Mouse (Mus musculus): ENCODE measurements around the gene Chst10. TPM values are rescaled to one million over a fixed set of nuclear protein-coding genes. Genes with fewer than 3 reads are reported as not detected.

Gene Chst10
- polyA plus RNA-seq (2015; fragmentation: Nextera tagmentation; extraction: Ambion mirVana), result 1.1 and 1.2 TPM in 2 replicates

GRCm38 (mm10) chr1:38897431-38898248 lies at the start of gene Chst10:
TSS of gene Chst10 (minus strand) at chr1:38898161.
- H3K27me3 ChIP-seq (ENCODE audit: control insufficient read depth, insufficient read depth, low read depth, low read length), result no peaks in the 10 kb centered on the region
- H3K4me2 ChIP-seq (ENCODE audit: low read depth, low read length), result peak within 1 kb of the TSS; percentile 93
- peak within 1 kb of the TSS; percentile 69 for H3K9ac ChIP-seq (ENCODE audit: low read length)
- under 1% methylated on average over 67 of the region's 67 CpGs for WGBS
- peak; percentile 92 for ATAC-seq (ENCODE audit: low read depth)
- no peak within 1 kb of the TSS for H3K27ac ChIP-seq (ENCODE audit: low read length)
- H3K4me3 ChIP-seq (ENCODE audit: low read length), result peak within 1 kb of the TSS; percentile 67
- H3K4me1 ChIP-seq (replicated peaks; ENCODE audit: control insufficient read depth, insufficient read depth, low read length), result 0 out of 2 replicates have a peak, but pooled peaks cover 3% of the 10 kb centered on the region
- H3K9me3 ChIP-seq (ENCODE audit: control insufficient read depth, low read length), result no peaks in the 10 kb centered on the region
- no peaks in the 10 kb centered on the region for H3K36me3 ChIP-seq (ENCODE audit: control insufficient read depth, insufficient read depth, low read length)

- Histone ChIP-seq H3K9ac (ENCODE audit: low read length) (no peak overlapping the region), H3K4me1 (replicated peaks; ENCODE audit: control insufficient read depth, insufficient read depth, low read length) (no peaks in the 10 kb centered on the region), H3K4me3 (ENCODE audit: low read length) (no peak overlapping the region), H3K27me3 (ENCODE audit: control insufficient read depth, insufficient read depth, low read depth, low read length) (no peaks in the 10 kb centered on the region), H3K36me3 (ENCODE audit: control insufficient read depth, insufficient read depth, low read length) (no peaks in the 10 kb centered on the region), H3K4me2 (ENCODE audit: low read depth, low read length) (no peak overlapping the region), H3K27ac (ENCODE audit: low read length) (no peak overlapping the region), H3K9me3 (ENCODE audit: control insufficient read depth, low read length) (no peaks in the 10 kb centered on the region)
- WGBS, result 4% methylated on average over 5 of the region's 5 CpGs
- ATAC-seq (ENCODE audit: low read depth), result no peak
Observed at GRCm38 (mm10) chr1:38939608-38940007, 41.6 kb upstream of the Chst10 start.

- ATAC-seq (ENCODE audit: low read depth), result no peak
- no peak within 1 kb of the TSS for H3K4me2 ChIP-seq (ENCODE audit: low read depth, low read length)
- no peaks in the 10 kb centered on the region for H3K9me3 ChIP-seq (ENCODE audit: control insufficient read depth, low read length)
- no peak within 1 kb of the TSS for H3K9ac ChIP-seq (ENCODE audit: low read length)
- H3K27me3 ChIP-seq (ENCODE audit: control insufficient read depth, insufficient read depth, low read depth, low read length), result no peaks in the 10 kb centered on the region
- 71% methylated on average over 6 of the region's 6 CpGs for WGBS
- H3K27ac ChIP-seq (ENCODE audit: low read length), result no peak within 1 kb of the TSS
- H3K4me1 ChIP-seq (replicated peaks; ENCODE audit: control insufficient read depth, insufficient read depth, low read length), result no peaks in the 10 kb centered on the region
- H3K36me3 ChIP-seq (ENCODE audit: control insufficient read depth, insufficient read depth, low read length), result no peaks in the 10 kb centered on the region
- H3K4me3 ChIP-seq (ENCODE audit: low read length), result no peak within 1 kb of the TSS
Observed at GRCm38 (mm10) chr1:38938849-38939248, 40.9 kb upstream of the Chst10 start, which contains the start of gene Nms. TSS of gene Nms (plus strand) at chr1:38939149.

- no peak overlapping the region for H3K4me3 ChIP-seq (ENCODE audit: low read length)
- 18% methylated on average over 6 of the region's 6 CpGs for WGBS
- H3K27ac ChIP-seq (ENCODE audit: low read length), result no peak overlapping the region
- H3K27me3 ChIP-seq (ENCODE audit: control insufficient read depth, insufficient read depth, low read depth, low read length), result no peaks in the 10 kb centered on the region
- no peaks in the 10 kb centered on the region for H3K9me3 ChIP-seq (ENCODE audit: control insufficient read depth, low read length)
- no peak for ATAC-seq (ENCODE audit: low read depth)
- no peak overlapping the region for H3K4me2 ChIP-seq (ENCODE audit: low read depth, low read length)
- H3K4me1 ChIP-seq (replicated peaks; ENCODE audit: control insufficient read depth, insufficient read depth, low read length), result no peaks in the 10 kb centered on the region
- H3K36me3 ChIP-seq (ENCODE audit: control insufficient read depth, insufficient read depth, low read length), result no peaks in the 10 kb centered on the region
- H3K9ac ChIP-seq (ENCODE audit: low read length), result no peak overlapping the region
Observed at GRCm38 (mm10) chr1:38936780-38937179, 38.8 kb upstream of the Chst10 start.

GRCm38 (mm10) chr1:38934668-38935067 lies 36.7 kb upstream of the Chst10 start:
- no peak overlapping the region for H3K27ac ChIP-seq (ENCODE audit: low read length)
- H3K27me3 ChIP-seq (ENCODE audit: control insufficient read depth, insufficient read depth, low read depth, low read length), result no peaks in the 10 kb centered on the region
- no peak overlapping the region for H3K9ac ChIP-seq (ENCODE audit: low read length)
- ATAC-seq (ENCODE audit: low read depth), result no peak
- no peaks in the 10 kb centered on the region for H3K4me1 ChIP-seq (replicated peaks; ENCODE audit: control insufficient read depth, insufficient read depth, low read length)
- no peak overlapping the region for H3K4me2 ChIP-seq (ENCODE audit: low read depth, low read length)
- H3K36me3 ChIP-seq (ENCODE audit: control insufficient read depth, insufficient read depth, low read length), result no peaks in the 10 kb centered on the region
- no peak overlapping the region for H3K4me3 ChIP-seq (ENCODE audit: low read length)
- no peaks in the 10 kb centered on the region for H3K9me3 ChIP-seq (ENCODE audit: control insufficient read depth, low read length)
- 24% methylated on average over 5 of the region's 5 CpGs for WGBS

GRCm38 (mm10) chr1:38930767-38931166 lies 32.8 kb upstream of the Chst10 start:
- no peak overlapping the region for H3K4me2 ChIP-seq (ENCODE audit: low read depth, low read length)
- no peak overlapping the region for H3K27ac ChIP-seq (ENCODE audit: low read length)
- H3K36me3 ChIP-seq (ENCODE audit: control insufficient read depth, insufficient read depth, low read length), result no peaks in the 10 kb centered on the region
- H3K4me1 ChIP-seq (replicated peaks; ENCODE audit: control insufficient read depth, insufficient read depth, low read length), result no peaks in the 10 kb centered on the region
- no peak for ATAC-seq (ENCODE audit: low read depth)
- H3K27me3 ChIP-seq (ENCODE audit: control insufficient read depth, insufficient read depth, low read depth, low read length), result no peaks in the 10 kb centered on the region
- H3K9me3 ChIP-seq (ENCODE audit: control insufficient read depth, low read length), result no peaks in the 10 kb centered on the region
- H3K9ac ChIP-seq (ENCODE audit: low read length), result no peak overlapping the region
- no peak overlapping the region for H3K4me3 ChIP-seq (ENCODE audit: low read length)
- WGBS, result 41% methylated on average over 8 of the region's 8 CpGs

- Histone ChIP-seq H3K4me2 (ENCODE audit: low read depth, low read length) (no peak overlapping the region), H3K9ac (ENCODE audit: low read length) (no peak overlapping the region), H3K36me3 (ENCODE audit: control insufficient read depth, insufficient read depth, low read length) (no peaks in the 10 kb centered on the region), H3K9me3 (ENCODE audit: control insufficient read depth, low read length) (no peaks in the 10 kb centered on the region), H3K27ac (ENCODE audit: low read length) (no peak overlapping the region), H3K4me3 (ENCODE audit: low read length) (no peak overlapping the region), H3K27me3 (ENCODE audit: control insufficient read depth, insufficient read depth, low read depth, low read length) (no peaks in the 10 kb centered on the region), H3K4me1 (replicated peaks; ENCODE audit: control insufficient read depth, insufficient read depth, low read length) (no peaks in the 10 kb centered on the region)
- 60% methylated on average over 4 of the region's 4 CpGs for WGBS
- ATAC-seq (ENCODE audit: low read depth), result no peak
Observed at GRCm38 (mm10) chr1:38929468-38929867, 31.5 kb upstream of the Chst10 start.

- H3K4me1 ChIP-seq (replicated peaks; ENCODE audit: control insufficient read depth, insufficient read depth, low read length), result no peaks in the 10 kb centered on the region
- H3K4me2 ChIP-seq (ENCODE audit: low read depth, low read length), result no peak overlapping the region
- H3K36me3 ChIP-seq (ENCODE audit: control insufficient read depth, insufficient read depth, low read length), result no peaks in the 10 kb centered on the region
- ATAC-seq (ENCODE audit: low read depth), result no peak
- H3K9me3 ChIP-seq (ENCODE audit: control insufficient read depth, low read length), result no peaks in the 10 kb centered on the region
- H3K9ac ChIP-seq (ENCODE audit: low read length), result no peak overlapping the region
- H3K27me3 ChIP-seq (ENCODE audit: control insufficient read depth, insufficient read depth, low read depth, low read length), result no peaks in the 10 kb centered on the region
- H3K4me3 ChIP-seq (ENCODE audit: low read length), result no peak overlapping the region
- 79% methylated on average over 4 of the region's 4 CpGs for WGBS
- no peak overlapping the region for H3K27ac ChIP-seq (ENCODE audit: low read length)
Observed at GRCm38 (mm10) chr1:38928996-38929395, 31.0 kb upstream of the Chst10 start.

GRCm38 (mm10) chr1:38903985-38904384 lies 6.0 kb upstream of the Chst10 start:
- Histone ChIP-seq H3K27ac (ENCODE audit: low read length) (no peak overlapping the region), H3K4me2 (ENCODE audit: low read depth, low read length) (no peak overlapping the region), H3K4me3 (ENCODE audit: low read length) (no peak overlapping the region), H3K9me3 (ENCODE audit: control insufficient read depth, low read length) (no peaks in the 10 kb centered on the region), H3K4me1 (replicated peaks; ENCODE audit: control insufficient read depth, insufficient read depth, low read length) (no peaks in the 10 kb centered on the region), H3K27me3 (ENCODE audit: control insufficient read depth, insufficient read depth, low read depth, low read length) (no peaks in the 10 kb centered on the region), H3K9ac (ENCODE audit: low read length) (no peak overlapping the region), H3K36me3 (ENCODE audit: control insufficient read depth, insufficient read depth, low read length) (no peaks in the 10 kb centered on the region)
- ATAC-seq (ENCODE audit: low read depth), result no peak
- WGBS, result 63% methylated on average over 2 of the region's 2 CpGs
